Mouse (Mus musculus) spleen, adult 2 months (tissue): Measurements from ENCODE around the gene Rcc2.

Source experiments
- CTCF ChIP-seq: fragments of 200-500 bp; IDR thresholded peaks from 2 replicates; pipeline ENCODE4 v1.5.1; 2011; ENCODE audit warnings: mild to moderate bottlenecking, inconsistent platforms; ENCODE audit not compliant: insufficient read depth, insufficient read length, insufficient replicate concordance; ENCODE audit errors: extremely low read depth
- POLR2A ChIP-seq: fragments of 200-500 bp; IDR thresholded peaks from 2 replicates; pipeline ENCODE4 v1.6.1; 2011; ENCODE audit warnings: low read depth, low read length, inconsistent platforms

DNA sequence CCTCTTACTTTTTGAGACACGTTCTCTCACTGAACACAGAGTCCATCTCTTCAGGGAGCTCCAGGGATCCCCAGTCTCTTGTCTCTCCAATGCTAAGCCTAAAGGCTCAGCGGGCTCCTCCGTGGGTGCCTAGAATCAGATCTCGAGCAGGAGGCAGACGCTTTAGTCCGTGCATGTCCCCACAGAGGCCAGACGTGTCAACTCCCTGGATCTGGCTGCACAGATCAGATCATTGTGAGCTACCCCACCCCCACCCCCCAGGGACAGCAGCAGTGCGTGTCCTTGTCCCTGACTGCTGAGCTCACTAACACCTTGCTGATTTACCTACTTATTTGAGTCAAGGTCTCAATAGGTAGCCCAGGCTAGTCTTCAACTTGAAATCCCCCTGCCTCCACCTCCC is 16.7 kb upstream of the Rcc2 start:
- TF ChIP-seq CTCF (no peak), POLR2A (no peak)
